Mouse (Mus musculus) ES-E14 (cell line): ENCODE measurements around the gene Bmp8a. TPM values are rescaled to one million over a fixed set of nuclear protein-coding genes. Genes with fewer than 3 reads are reported as not detected.
"Not testable (repeated sequence)": the region's sequence is repeated elsewhere in the genome, so short reads cannot be mapped to it uniquely, and the experiment has no call there.

ENCODE experiments used
- DNase-seq: peaks from one replicate; pipeline ENCODE4 v3.0.0-alpha.2; 2013; ENCODE audit warnings: low read depth, low spot score
- H3K27ac ChIP-seq: 2 replicates; pipeline ENCODE4 v1.5.1; 2012; ENCODE audit warnings: low read depth, mild to moderate bottlenecking, low read length, moderate library complexity, mixed read lengths; ENCODE audit not compliant: poor library complexity, insufficient read depth, severe bottlenecking
- H3K36me3 ChIP-seq: 2 replicates; pipeline ENCODE4 v1.6.1; 2012; ENCODE audit warnings: mild to moderate bottlenecking, low read length, moderate library complexity, mixed read lengths; ENCODE audit not compliant: control insufficient read depth, poor library complexity, insufficient read depth, severe bottlenecking
- H3K4me1 ChIP-seq, 2 experiments: fragments of 150-350 bp in 1 of 2; sonication (generic) in 1 of 2; 2 replicates each; pipeline ENCODE4 v1.6.1; 2012; ENCODE audit warnings: low read length in 2 of 2, mild to moderate bottlenecking in 1 of 2, mixed read lengths in 1 of 2; ENCODE audit not compliant: control insufficient read depth in 2 of 2, insufficient read depth in 2 of 2, poor library complexity in 1 of 2
- H3K4me3 ChIP-seq, 2 experiments: fragments of 150-350 bp in 1 of 2; sonication (generic) in 1 of 2; 2 replicates each; pipeline ENCODE4 v1.5.1; 2012; ENCODE audit warnings: low read length in 2 of 2, low read depth in 1 of 2, mild to moderate bottlenecking in 1 of 2, mixed read lengths in 1 of 2; ENCODE audit not compliant: insufficient read depth in 1 of 2, poor library complexity in 1 of 2, severe bottlenecking in 1 of 2
- H3K9ac ChIP-seq: 2 replicates; pipeline ENCODE4 v1.6.1; 2012; ENCODE audit warnings: low read depth, mild to moderate bottlenecking, low read length, mixed read lengths; ENCODE audit not compliant: poor library complexity, insufficient read depth, severe bottlenecking
- H3K9me3 ChIP-seq: fragments of 150-350 bp; sonication (generic); 2 replicates; pipeline ENCODE4 v1.6.1; 2012; ENCODE audit warnings: low read depth, mild to moderate bottlenecking, low read length; ENCODE audit not compliant: control insufficient read depth, insufficient read depth
- CHD2 ChIP-seq: IDR thresholded peaks from 2 replicates; pipeline ENCODE4 v1.6.1; 2014; ENCODE audit warnings: mild to moderate bottlenecking, low read depth, low read length, inconsistent platforms
- HCFC1 ChIP-seq: IDR thresholded peaks from 2 replicates; pipeline ENCODE4 v1.6.1; 2012; ENCODE audit warnings: low read length, inconsistent platforms, borderline replicate concordance; ENCODE audit not compliant: insufficient read depth
- MAFK ChIP-seq: IDR thresholded peaks from 2 replicates; pipeline ENCODE4 v1.6.1; 2014; ENCODE audit warnings: mild to moderate bottlenecking, low read depth, low read length, inconsistent platforms; ENCODE audit not compliant: insufficient read depth
- ZC3H11A ChIP-seq: IDR thresholded peaks from 2 replicates; pipeline ENCODE4 v1.6.1; 2012; ENCODE audit warnings: low read depth, mild to moderate bottlenecking, inconsistent platforms, low read length, borderline replicate concordance
- ZNF384 ChIP-seq: IDR thresholded peaks from 2 replicates; pipeline ENCODE4 v1.6.1; 2012; ENCODE audit warnings: low read depth, low read length, inconsistent platforms
- in situ Hi-C, 2 experiments: fragments of 600-800 bp; cut with MboI; formaldehyde crosslinking; loops; one replicate each; pipeline ENCODE4 v1.15.1; 2025; ENCODE audit warnings: low sequenced_read_pairs in 2 of 2, inconsistent platforms in 1 of 2; ENCODE audit not compliant: unreplicated experiment in 2 of 2
- total RNA-seq: library from RNA; depleted of rRNA; stranded (reverse); fragments of 300-350 nt; gene quantifications from 2 replicates; pipeline ENCODE4 v1.2.3, GENCODE M21; 2012

Gene Bmp8a
- total RNA-seq, 1 experiment: 7.1 TPM

GRCm38 (mm10) chr4:123334177-123334576 is 8.9 kb downstream of the Bmp8a start:
- no peak overlapping the region for H3K9ac ChIP-seq
- peaks cover 0 to 16% of the 10 kb centered on the region in 2 experiments; a peak in 2 of 4 replicates for H3K4me1 ChIP-seq
- H3K27ac ChIP-seq: no peak overlapping the region
- no peaks in the 10 kb centered on the region for H3K36me3 ChIP-seq
- no peaks in the 10 kb centered on the region for H3K9me3 ChIP-seq
- in situ Hi-C loops: no loop called here
- no peak overlapping the region for H3K4me3 ChIP-seq
- TF ChIP-seq ZNF384: no peak
- no peak for TF ChIP-seq ZC3H11A
- TF ChIP-seq MAFK: no peak
- no peak for TF ChIP-seq HCFC1
- TF ChIP-seq CHD2: no peak
- DNase-seq: no peak

- H3K27ac ChIP-seq: no peak overlapping the region
- TF ChIP-seq ZC3H11A: no peak
- no peak for TF ChIP-seq HCFC1
- TF ChIP-seq CHD2: no peak
- TF ChIP-seq MAFK: no peak
- TF ChIP-seq ZNF384: no peak
- DNase-seq: no peak
- peaks cover 0 to 20% of the 10 kb centered on the region in 2 experiments; a peak in 2 of 4 replicates for H3K4me1 ChIP-seq
- in situ Hi-C loops: no loop called here
- no peaks in the 10 kb centered on the region for H3K9me3 ChIP-seq
- no peak overlapping the region for H3K9ac ChIP-seq
- H3K4me3 ChIP-seq: no peak overlapping the region
- no peaks in the 10 kb centered on the region for H3K36me3 ChIP-seq
These were observed 9.9 kb downstream of the Bmp8a start for GRCm38 (mm10) chr4:123333151-123333550.

GRCm38 (mm10) chr4:123331961-123332360 is 11.1 kb downstream of the Bmp8a start:
- H3K9ac ChIP-seq, H3K27ac ChIP-seq, in situ Hi-C loops, H3K9me3 ChIP-seq, DNase-seq, H3K36me3 ChIP-seq, H3K4me3 ChIP-seq: not testable (repeated sequence)
- H3K4me1 ChIP-seq: peaks cover 0 to 20% of the 10 kb centered on the region in 2 experiments; a peak in 2 of 4 replicates

DNA sequence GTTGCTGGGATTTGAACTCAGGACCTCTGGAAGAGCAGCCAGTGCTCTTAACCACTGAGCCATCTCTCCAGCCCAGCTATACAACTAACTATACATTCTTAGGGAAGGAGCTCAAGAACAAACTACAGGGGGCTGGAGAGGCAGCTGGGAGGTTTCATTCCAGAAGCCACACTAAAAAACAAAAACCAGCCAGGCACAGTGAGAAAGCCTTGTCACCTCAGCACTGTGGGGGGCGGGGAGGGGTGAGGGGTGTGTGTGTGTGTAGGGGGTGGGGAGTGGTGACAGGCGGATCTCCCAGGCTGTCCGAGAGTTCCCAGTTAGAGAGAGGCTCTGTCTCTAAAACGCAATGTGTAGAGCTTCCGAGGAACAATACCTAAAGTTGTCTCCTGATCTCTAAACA is 11.7 kb downstream of the Bmp8a start:
- no peak overlapping the region; the same call in 1 of the 2 replicates for H3K27ac ChIP-seq
- no peak overlapping the region for H3K9ac ChIP-seq
- H3K9me3 ChIP-seq: no peaks in the 10 kb centered on the region
- TF ChIP-seq ZNF384 (no peak), CHD2 (no peak), HCFC1 (no peak), ZC3H11A (no peak), MAFK (no peak)
- H3K36me3 ChIP-seq: no peaks in the 10 kb centered on the region
- in situ Hi-C loops: no loop called here
- H3K4me1 ChIP-seq: peaks cover 0 to 20% of the 10 kb centered on the region in 2 experiments; a peak in 2 of 4 replicates
- DNase-seq: no peak
- no peak overlapping the region for H3K4me3 ChIP-seq

GRCm38 (mm10) chr4:123328946-123329345 is 14.1 kb downstream of the Bmp8a start:
- Histone ChIP-seq H3K27ac (no peak overlapping the region), H3K4me1 (peaks cover 0 to 14% of the 10 kb centered on the region in 2 experiments; a peak in 2 of 4 replicates), H3K9ac (no peak overlapping the region), H3K4me3 (no peak overlapping the region), H3K36me3 (no peaks in the 10 kb centered on the region; the same call in 1 of the 2 replicates), H3K9me3 (no peaks in the 10 kb centered on the region)
- no peak for TF ChIP-seq CHD2
- no peak for TF ChIP-seq ZC3H11A
- no peak for TF ChIP-seq HCFC1
- TF ChIP-seq MAFK: no peak
- no peak for TF ChIP-seq ZNF384
- DNase-seq: no peak
- in situ Hi-C loops: no loop called here
